Mouse (Mus musculus) heart, postnatal 0 days (tissue): Measurements from ENCODE around the gene Ttc9c.

Experiments
- CTCF ChIP-seq: IDR thresholded peaks from 2 replicates; pipeline ENCODE4 v1.5.1; 2016; ENCODE audit warnings: antibody characterized with exemption, control low read depth, low read depth
- EP300 ChIP-seq: IDR thresholded peaks from 2 replicates; pipeline ENCODE4 v1.6.1; 2016; ENCODE audit warnings: antibody characterized with exemption, low read depth

DNA sequence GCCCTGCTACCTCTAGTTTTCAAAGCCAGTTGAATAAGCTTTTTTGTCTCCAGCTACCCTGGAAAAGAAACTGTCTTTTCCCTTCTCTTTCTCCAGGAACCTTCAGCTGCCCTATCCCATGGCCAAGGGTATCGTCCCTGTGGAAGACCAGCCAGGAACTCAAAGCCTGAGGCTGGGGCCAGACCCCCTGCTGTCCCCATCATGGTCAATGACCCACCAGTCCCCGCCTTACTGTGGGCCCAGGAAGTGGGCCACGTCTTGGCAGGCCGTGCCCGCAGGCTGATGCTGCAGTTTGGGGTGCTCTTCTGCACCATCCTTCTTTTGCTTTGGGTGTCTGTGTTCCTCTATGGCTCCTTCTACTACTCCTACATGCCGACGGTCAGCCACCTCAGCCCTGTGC is 21.9 kb upstream of the Ttc9c start:
- no peak for TF ChIP-seq EP300
- TF ChIP-seq CTCF: no peak
